Mouse (Mus musculus) frontal cortex, postnatal 14 days (tissue): ENCODE results near the gene Tlr13.

Experiments used
- DNase-seq, 2 experiments: peaks; one replicate each; pipeline ENCODE4 v3.0.0; 2022; ENCODE audit warnings: low spot score in 2 of 2

The Tlr13 gene

GRCm38 (mm10) chrX:106142936-106143335 is at the start of gene Tlr13:
Gene Tlr13, plus strand, starts transcription at chrX:106143204.
- DNase-seq, result no peak

GRCm38 (mm10) chrX:106105464-106105863 is 37.5 kb upstream of the Tlr13 start:
- peak in 1 of 2 experiments; percentile 4 for DNase-seq

DNA sequence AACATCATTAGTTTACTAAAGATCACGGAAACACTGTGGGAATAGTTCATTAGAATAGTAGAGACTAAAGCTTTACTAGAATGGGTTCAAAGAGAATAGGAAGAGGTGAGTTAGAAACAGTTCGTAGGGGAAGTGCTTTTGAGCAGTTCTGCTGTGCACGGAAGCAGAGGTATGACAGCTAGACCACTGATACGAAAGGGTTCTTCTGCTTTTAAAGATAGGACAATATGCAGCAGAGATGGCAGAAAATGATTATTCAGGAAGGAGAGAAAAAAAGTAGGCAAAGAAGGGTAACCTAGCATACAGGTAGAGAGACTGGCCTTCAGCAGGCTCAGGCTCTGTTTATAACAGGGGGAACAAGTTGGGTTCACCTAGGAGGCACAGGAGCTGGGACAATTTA is 29.1 kb upstream of the Tlr13 start:
- no peak for DNase-seq

DNA sequence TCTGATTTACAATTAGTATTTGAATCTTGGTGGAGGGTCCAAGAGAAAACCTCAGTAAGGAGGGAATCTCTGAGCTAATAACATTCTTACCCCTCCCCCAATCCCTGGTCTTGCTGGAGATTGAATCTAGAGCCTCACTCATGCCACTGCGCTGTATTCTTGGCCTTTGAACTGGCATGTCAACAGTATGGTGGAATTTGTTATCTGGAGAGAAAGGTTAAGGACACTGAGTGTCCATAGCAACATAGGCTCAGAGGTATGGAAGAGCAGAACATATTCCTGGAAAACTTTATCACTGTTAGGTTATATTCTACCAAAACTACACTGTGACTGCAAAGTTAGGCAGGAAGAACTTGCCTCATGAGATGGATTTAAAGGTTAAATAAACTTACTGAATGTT is 28.3 kb upstream of the Tlr13 start:
- DNase-seq, result no peak

DNA sequence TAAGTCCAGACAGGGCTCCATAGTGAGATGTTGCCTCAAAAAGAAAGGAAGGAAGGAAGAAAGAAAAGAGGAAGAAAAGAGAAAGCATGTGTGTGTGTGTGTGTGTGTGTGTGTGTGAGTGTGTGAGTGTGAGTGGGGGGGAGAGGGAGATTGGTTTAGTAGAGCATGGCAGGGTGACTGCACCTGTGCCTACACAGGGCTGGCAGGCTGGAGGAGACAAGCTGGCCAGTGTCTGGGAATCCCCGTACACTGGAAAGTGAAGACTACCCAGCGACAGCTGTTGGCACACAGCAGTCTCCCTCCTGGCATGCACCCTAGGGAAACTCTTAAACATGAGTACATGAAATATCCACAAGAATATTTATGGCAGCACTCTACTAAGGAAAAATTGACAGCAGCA is 20.2 kb upstream of the Tlr13 start:
- no peak for DNase-seq

DNA sequence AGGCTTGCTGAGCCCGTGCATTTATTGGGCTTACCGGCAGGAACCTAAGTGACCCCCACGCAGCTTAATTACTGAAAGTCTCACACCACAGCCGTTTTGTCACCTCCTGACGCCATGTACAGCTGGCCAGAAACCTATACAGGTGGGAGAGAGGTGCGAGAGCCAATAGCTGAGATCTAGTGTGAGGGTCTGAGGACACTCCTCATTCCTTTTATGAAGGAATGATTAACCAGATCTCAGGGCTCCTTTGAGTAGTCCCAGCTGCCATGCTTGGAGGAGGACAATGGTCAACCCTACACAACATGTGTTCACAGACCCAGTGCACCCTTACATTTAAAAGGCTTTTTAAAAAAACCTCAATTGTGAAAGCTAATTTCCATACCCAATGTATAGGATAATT is 14.7 kb upstream of the Tlr13 start:
- no peak for DNase-seq

GRCm38 (mm10) chrX:106129877-106130276 is 13.1 kb upstream of the Tlr13 start:
- DNase-seq, result no peak

DNA sequence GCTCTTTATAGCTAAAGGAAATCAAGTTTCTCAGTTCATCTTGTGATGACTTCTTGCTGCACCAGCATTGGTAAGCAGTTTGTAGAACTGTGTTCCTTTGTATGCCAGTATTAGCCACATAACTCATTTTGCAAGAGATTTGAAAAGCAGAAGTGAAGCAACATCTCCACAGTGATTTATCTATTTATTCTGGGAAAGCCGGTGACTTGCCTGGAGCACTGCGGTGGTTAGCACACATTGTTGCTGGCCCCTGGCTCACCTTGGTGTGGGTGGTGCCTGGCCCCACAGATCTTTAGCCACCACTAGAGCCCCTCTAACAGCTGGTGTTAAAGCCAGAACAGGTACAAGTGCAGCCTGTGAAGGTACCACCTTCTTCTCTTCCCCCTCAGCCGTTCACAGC is 8.1 kb upstream of the Tlr13 start:
- DNase-seq, result no peak

DNA sequence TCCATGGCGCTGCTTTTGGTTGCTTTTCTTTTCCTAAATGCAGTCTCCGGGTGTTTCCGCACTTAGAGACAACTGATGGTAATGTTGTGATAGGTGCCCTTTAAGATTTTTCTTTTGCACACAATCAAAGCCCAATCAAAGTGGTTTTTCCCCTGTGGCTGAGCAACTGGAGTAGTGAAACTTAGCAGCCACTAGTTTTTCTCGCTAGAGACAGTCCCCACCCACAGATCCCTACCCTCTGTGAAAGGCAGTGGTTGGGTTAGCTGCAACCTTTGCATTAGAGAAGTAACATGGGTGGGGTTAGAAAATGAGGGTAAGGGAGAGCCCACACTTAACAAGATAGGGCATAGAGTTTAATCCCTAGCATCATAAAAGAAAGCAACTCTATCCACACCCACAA is 7.5 kb upstream of the Tlr13 start:
- DNase-seq, result no peak

DNA sequence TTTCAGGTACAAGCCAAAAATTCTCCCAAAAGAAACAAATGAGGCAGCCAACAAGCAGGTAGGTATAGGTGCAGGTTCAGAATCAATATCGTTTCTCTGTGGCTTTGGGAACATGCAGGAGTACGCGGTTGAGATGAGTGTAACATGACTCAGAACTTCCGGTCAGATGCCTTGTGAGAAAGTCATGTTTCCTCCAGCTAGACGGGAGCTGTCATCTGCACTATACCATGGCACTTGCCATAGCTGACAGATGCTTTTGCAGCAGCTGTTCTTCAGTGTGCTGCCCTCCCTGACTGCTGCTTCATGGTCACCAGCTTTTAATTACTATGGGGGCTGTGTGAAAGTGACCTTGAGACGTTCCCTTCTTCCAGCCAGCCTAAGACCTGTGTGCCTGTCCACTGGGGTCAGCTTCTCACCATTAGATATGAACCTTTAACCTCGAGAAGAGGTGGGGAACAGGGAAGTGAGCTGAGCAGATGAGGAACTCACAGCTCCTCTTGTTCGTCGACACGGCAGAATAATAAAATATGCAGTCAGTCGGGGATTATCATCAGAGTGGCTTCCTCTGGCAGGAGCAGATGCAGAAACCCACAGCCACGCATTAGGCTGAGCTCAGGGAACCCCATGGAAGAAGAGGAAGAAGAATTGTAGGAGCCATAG is 7.0 kb upstream of the Tlr13 start:
- DNase-seq, result no peak

- DNase-seq, result peak in 1 of 2 experiments; percentile 3
These were observed 3.5 kb upstream of the Tlr13 start for GRCm38 (mm10) chrX:106139309-106140070.

GRCm38 (mm10) chrX:106148185-106148584 is 5.2 kb downstream of the Tlr13 start:
- DNase-seq, result no peak

DNA sequence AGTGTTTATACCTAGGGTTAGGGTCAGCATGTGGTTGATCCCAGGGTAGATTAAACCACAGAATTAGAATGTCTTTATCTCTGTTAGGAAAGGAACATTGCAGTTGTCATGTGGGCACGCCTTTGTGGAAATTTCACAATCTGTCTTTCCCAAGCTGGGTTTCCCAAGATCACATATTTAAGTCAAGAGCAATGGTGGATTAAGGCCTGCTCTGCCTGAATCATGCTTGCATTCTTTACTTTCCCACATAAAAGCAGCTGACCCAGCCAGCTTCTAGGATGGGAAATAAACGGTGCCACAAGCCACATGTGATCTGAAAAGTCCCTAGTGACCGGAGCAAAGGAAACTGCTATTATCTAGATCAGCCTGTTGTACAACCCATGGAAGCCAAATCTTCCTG is 6.5 kb downstream of the Tlr13 start:
- no peak for DNase-seq

- no peak for DNase-seq
These were observed 11.2 kb downstream of the Tlr13 start for GRCm38 (mm10) chrX:106154180-106154586.

DNA sequence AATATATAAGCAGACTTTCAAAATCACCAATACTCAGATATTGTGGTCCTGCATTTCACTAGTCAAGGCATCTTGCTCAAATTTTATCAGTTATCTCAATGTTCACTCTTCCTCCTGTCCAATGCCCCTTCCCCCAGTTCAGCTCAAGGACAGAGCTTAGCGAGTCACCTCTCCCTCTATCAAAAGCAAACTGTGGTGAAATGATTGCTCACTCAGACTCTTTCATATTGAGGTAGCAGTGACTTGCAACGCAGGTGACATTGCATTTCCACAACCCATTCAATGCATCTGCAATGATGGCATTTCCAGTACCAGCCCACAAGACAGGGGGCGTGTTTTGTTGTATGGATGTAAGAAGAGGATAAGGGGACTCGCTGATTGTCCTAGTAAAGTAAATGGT is 12.9 kb downstream of the Tlr13 start:
- no peak for DNase-seq

GRCm38 (mm10) chrX:106163995-106164394 is 21.0 kb downstream of the Tlr13 start:
- no peak for DNase-seq

DNA sequence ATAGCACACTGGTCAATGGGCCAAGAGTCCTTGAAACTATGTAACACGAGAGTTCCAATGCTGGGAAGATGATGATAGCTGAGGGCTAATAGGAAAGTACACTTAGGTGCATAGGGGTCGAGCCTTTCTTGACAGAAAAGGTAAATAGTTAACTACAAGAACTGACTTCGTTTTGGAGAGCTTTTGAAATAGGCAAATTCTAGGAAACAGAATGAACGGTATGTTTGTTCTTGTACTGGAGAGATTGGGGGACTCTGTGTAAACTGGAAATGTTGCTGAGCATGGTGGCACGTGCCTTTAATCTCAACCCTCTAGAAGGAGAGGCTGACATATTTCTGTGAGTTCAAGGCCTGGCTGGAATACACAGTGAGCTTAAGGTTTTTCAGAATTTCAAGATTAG is 21.6 kb downstream of the Tlr13 start:
- DNase-seq, result no peak

DNA sequence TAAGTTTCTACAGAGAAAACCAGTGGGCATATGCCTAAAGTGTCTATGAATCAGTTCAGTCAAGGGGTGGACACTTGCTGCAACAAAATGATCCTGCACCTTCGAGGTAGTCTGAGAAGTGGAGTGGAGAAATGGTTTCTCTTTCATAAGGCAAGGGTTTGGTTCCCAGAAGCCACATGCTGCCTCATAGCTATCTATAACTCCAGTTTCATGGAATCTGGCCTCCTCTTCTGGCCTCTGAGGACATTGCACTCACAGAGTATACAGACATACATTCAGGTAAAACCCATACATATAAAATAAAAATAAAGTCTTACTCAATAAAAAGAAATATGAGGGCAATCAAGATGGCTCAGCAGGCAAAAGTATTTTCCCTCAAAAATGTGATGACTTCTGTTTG is 22.1 kb downstream of the Tlr13 start:
- no peak for DNase-seq

DNA sequence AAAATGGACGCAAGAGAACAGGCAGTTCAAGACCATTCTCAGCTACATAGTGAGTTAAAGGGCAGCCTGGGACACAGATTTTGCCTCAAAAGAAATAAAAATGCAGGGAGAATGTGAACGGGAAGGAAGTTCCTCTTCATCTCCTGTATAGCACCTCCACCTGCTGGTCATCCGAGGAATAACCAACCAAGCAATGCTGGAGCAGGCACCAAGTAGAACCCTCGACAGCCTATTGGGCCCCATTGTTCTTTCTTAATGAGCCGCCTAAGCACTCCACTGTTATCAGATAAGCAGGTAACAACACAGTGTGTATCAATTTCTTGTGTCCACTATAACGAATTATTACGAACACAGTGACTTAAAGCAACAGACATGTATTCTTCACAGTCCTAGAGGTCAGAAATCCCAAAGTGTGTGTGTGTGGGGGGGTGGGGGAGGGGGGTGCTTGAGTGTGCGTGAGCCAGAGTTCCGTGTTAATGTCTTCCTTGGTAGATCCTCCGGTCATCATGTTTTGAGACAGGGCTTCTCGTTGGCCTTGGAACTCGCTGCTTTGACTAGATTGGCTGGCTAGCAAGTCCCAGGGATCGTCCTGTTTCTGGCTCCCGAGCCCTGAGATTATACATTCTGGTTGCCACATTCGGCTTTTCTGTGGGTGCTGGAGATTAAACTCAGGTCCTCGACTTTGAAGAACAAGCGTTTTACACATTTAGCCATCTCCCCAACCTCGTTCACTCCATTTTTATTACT is 28.3 kb downstream of the Tlr13 start:
- peak; percentile 30 to 71 for DNase-seq

DNA sequence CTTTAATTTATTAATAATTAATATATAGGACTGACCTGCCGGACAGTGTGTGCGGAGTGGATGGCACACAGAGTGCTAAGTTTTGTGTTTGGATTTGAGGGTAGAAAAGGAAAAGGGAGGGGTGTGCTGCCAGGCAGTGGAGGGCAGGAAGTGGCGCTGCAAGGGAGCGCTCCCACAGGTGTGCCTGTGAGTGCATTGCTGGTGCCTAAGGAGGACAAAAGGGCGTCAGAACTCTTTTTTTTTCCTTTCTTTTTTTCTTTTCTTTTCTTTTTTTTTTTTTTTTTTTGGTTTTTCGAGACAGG is 28.8 kb downstream of the Tlr13 start:
- DNase-seq, result no peak

GRCm38 (mm10) chrX:106176331-106176730 is 33.3 kb downstream of the Tlr13 start:
- no peak for DNase-seq

GRCm38 (mm10) chrX:106184279-106184678 is 41.3 kb downstream of the Tlr13 start:
- no peak for DNase-seq

DNA sequence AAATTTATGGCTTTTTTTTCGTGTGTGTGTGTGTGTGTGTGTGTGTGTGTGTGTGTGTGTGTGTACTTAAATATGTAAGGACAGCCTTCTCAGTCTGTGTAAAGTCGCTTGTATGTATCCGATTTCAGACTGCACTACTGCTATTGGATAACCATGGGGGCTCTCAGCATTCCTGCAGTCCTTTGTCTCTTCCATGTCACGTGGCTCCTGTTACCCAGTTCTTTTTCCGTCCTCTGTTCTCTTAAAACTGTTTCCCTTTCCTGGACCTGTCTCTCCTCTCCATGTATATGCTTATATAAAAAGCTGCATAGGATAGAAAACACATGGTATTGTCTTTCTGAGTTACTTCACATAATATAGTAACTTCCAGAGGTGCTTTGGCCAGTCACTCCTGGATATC is 42.7 kb downstream of the Tlr13 start:
- no peak for DNase-seq
